Mouse (Mus musculus) stomach, embryonic 16.5 days (tissue): Measurements from ENCODE around the gene Mterf2. TPM values are rescaled to one million over a fixed set of nuclear protein-coding genes. Genes with fewer than 3 reads are reported as not detected.
A peak's percentile ranks its signal among the peaks of the same experiment; 100 is the strongest.

Experiments used
- ATAC-seq: fragments of 200-750 bp; cut with Nextera tagmentation; 2 replicates; pipeline ENCODE4 v1.8.0; 2017; ENCODE audit warnings: moderate number of reproducible peaks, moderate TSS enrichment; ENCODE audit not compliant: insufficient read depth, low FRiP score
- H3K27ac ChIP-seq: fragments of 300-500 bp; sonication (generic); 2 replicates; pipeline ENCODE4 v1.5.1; 2014; ENCODE audit warnings: low read length
- H3K27me3 ChIP-seq: fragments of 300-500 bp; sonication (generic); 2 replicates; pipeline ENCODE4 v1.6.1; 2014; ENCODE audit warnings: low read length, control low read depth, mixed read lengths; ENCODE audit not compliant: control insufficient read depth, insufficient read depth
- H3K36me3 ChIP-seq: fragments of 300-500 bp; sonication (generic); 2 replicates; pipeline ENCODE4 v1.6.1; 2014; ENCODE audit warnings: low read length; ENCODE audit not compliant: control insufficient read depth, insufficient read depth
- H3K4me1 ChIP-seq: fragments of 300-500 bp; sonication (generic); 2 replicates; pipeline ENCODE4 v1.6.1; 2014; ENCODE audit warnings: low read length, control low read depth, mixed read lengths; ENCODE audit not compliant: control insufficient read depth, insufficient read depth
- H3K4me2 ChIP-seq: fragments of 300-500 bp; sonication (generic); 2 replicates; pipeline ENCODE4 v1.6.1; 2014; ENCODE audit warnings: low read depth, low read length, mixed read lengths
- H3K4me3 ChIP-seq: fragments of 300-500 bp; sonication (generic); replicated peaks from 2 replicates; pipeline ENCODE4 v1.5.1; 2014; ENCODE audit warnings: mild to moderate bottlenecking, low read length
- H3K9ac ChIP-seq: fragments of 300-500 bp; sonication (generic); 2 replicates; pipeline ENCODE4 v1.6.1; 2014; ENCODE audit warnings: low read length
- H3K9me3 ChIP-seq: fragments of 300-500 bp; sonication (generic); replicated peaks from 2 replicates; pipeline ENCODE4 v1.6.1; 2016; ENCODE audit warnings: low read length, control low read depth; ENCODE audit not compliant: control insufficient read depth
- WGBS: fragments of 180-500 bp; shearing (Covaris S2); extraction: QIAGEN DNeasy Blood & Tissue Kit; methylation state at CpG from one replicate; pipeline ENCODE4 v1.1.7; 2014; 5-methylcytosine and 5-hydroxymethylcytosine counted together
- polyA plus RNA-seq: library from polyadenylated mRNA; unstranded; fragments of >200 nt; fragmentation: Nextera tagmentation; extraction: Ambion mirVana; gene quantifications from 2 replicates; pipeline ENCODE4 v1.2.1, GENCODE M21; 2015

Mterf2 gene
- 9.3 and 12.0 TPM in 2 replicates for polyA plus RNA-seq

- Histone ChIP-seq H3K27me3 (no peaks in the 10 kb centered on the region), H3K4me3 (peak within 1 kb of the TSS; percentile 78), H3K4me2 (peak within 1 kb of the TSS; percentile 71), H3K9ac (peak within 1 kb of the TSS; percentile 87), H3K36me3 (no peaks in the 10 kb centered on the region), H3K9me3 (no peaks in the 10 kb centered on the region; the same call in 1 of the 2 replicates), H3K27ac (no peak within 1 kb of the TSS), H3K4me1 (peaks cover 6% of the 10 kb centered on the region; the same call in 1 of the 2 replicates)
- ATAC-seq = peak; percentile 100
- WGBS = 7% methylated on average over 20 of the region's 20 CpGs
These were observed at the start of gene Mterf2 for GRCm38 (mm10) chr10:85127395-85128287. Mterf2 (minus strand) TSS chr10:85128027.

- 66% methylated on average over 2 of the region's 2 CpGs for WGBS
- no peaks in the 10 kb centered on the region for H3K36me3 ChIP-seq
- H3K27ac ChIP-seq = no peak overlapping the region
- no peaks in the 10 kb centered on the region for H3K4me1 ChIP-seq
- ATAC-seq = no peak
- no peaks in the 10 kb centered on the region for H3K9me3 ChIP-seq
- no peaks in the 10 kb centered on the region for H3K27me3 ChIP-seq
- H3K4me2 ChIP-seq = no peak overlapping the region
- H3K9ac ChIP-seq = no peak overlapping the region
- no peak overlapping the region for H3K4me3 ChIP-seq
These were observed 48.8 kb upstream of the Mterf2 start for GRCm38 (mm10) chr10:85176640-85177039.

GRCm38 (mm10) chr10:85165306-85165705, 37.5 kb upstream of the Mterf2 start:
- WGBS = 88% methylated on average over 5 of the region's 5 CpGs
- no peak for ATAC-seq

GRCm38 (mm10) chr10:85164791-85165190, 37.0 kb upstream of the Mterf2 start:
- Histone ChIP-seq H3K9me3 (no peaks in the 10 kb centered on the region), H3K4me3 (no peak overlapping the region), H3K27me3 (no peaks in the 10 kb centered on the region), H3K4me1 (no peaks in the 10 kb centered on the region), H3K27ac (no peak overlapping the region), H3K9ac (no peak overlapping the region), H3K4me2 (no peak overlapping the region), H3K36me3 (no peaks in the 10 kb centered on the region)
- ATAC-seq = no peak
- 88% methylated on average over 13 of the region's 13 CpGs for WGBS

More at GRCm38 (mm10) chr10:85165306-85165705, 37.5 kb upstream of the Mterf2 start:
- Histone ChIP-seq H3K9me3 (no peaks in the 10 kb centered on the region), H3K9ac (no peak overlapping the region), H3K4me1 (no peaks in the 10 kb centered on the region), H3K36me3 (no peaks in the 10 kb centered on the region), H3K27ac (no peak overlapping the region), H3K4me2 (no peak overlapping the region), H3K27me3 (no peaks in the 10 kb centered on the region), H3K4me3 (no peak overlapping the region)

- no peak overlapping the region for H3K27ac ChIP-seq
- 70% methylated on average over 5 of the region's 5 CpGs for WGBS
- peak; percentile 53; the same call in 1 of the 2 replicates for ATAC-seq
These were observed 34.0 kb upstream of the Mterf2 start for GRCm38 (mm10) chr10:85161745-85162351.

GRCm38 (mm10) chr10:85159989-85160619, 32.3 kb upstream of the Mterf2 start:
- Histone ChIP-seq H3K4me3 (no peak overlapping the region), H3K9ac (no peak overlapping the region), H3K27me3 (no peaks in the 10 kb centered on the region), H3K36me3 (0 out of 2 replicates have a peak, but pooled peaks cover 3% of the 10 kb centered on the region), H3K27ac (no peak overlapping the region), H3K4me2 (no peak overlapping the region), H3K9me3 (no peaks in the 10 kb centered on the region), H3K4me1 (no peaks in the 10 kb centered on the region)
- WGBS = 54% methylated on average over 1 of the region's 1 CpGs
- ATAC-seq = no peak

More at GRCm38 (mm10) chr10:85161745-85162351, 34.0 kb upstream of the Mterf2 start:
- no peak overlapping the region for H3K4me2 ChIP-seq
- no peaks in the 10 kb centered on the region for H3K9me3 ChIP-seq
- H3K9ac ChIP-seq = no peak overlapping the region
- H3K27me3 ChIP-seq = no peaks in the 10 kb centered on the region
- no peak overlapping the region for H3K4me3 ChIP-seq
- no peaks in the 10 kb centered on the region for H3K36me3 ChIP-seq
- no peaks in the 10 kb centered on the region for H3K4me1 ChIP-seq

GRCm38 (mm10) chr10:85157451-85157850, 29.6 kb upstream of the Mterf2 start:
- ATAC-seq = no peak
- H3K27me3 ChIP-seq = no peaks in the 10 kb centered on the region
- WGBS = 89% methylated on average over 7 of the region's 7 CpGs

GRCm38 (mm10) chr10:85154195-85154594, 26.4 kb upstream of the Mterf2 start:
- H3K9ac ChIP-seq = no peak overlapping the region
- no peaks in the 10 kb centered on the region for H3K4me1 ChIP-seq
- no peak for ATAC-seq
- 6% methylated on average over 2 of the region's 2 CpGs for WGBS
- H3K4me3 ChIP-seq = no peak overlapping the region
- H3K27me3 ChIP-seq = no peaks in the 10 kb centered on the region
- no peak overlapping the region for H3K27ac ChIP-seq
- 0 out of 2 replicates have a peak, but pooled peaks cover 3% of the 10 kb centered on the region for H3K36me3 ChIP-seq
- no peaks in the 10 kb centered on the region for H3K9me3 ChIP-seq
- no peak overlapping the region for H3K4me2 ChIP-seq

More at GRCm38 (mm10) chr10:85157451-85157850, 29.6 kb upstream of the Mterf2 start:
- H3K9ac ChIP-seq = no peak overlapping the region
- 0 out of 2 replicates have a peak, but pooled peaks cover 3% of the 10 kb centered on the region for H3K36me3 ChIP-seq
- H3K27ac ChIP-seq = no peak overlapping the region
- no peak overlapping the region for H3K4me2 ChIP-seq
- H3K9me3 ChIP-seq = no peaks in the 10 kb centered on the region
- no peaks in the 10 kb centered on the region for H3K4me1 ChIP-seq
- no peak overlapping the region for H3K4me3 ChIP-seq
